In genomic region chr10:30946601-30947000, GRCm38 (mm10) we compare ENCODE assay signal across 25 mouse cellular contexts.
DNase-seq lines count a peak whose midpoint lies in the region; ATAC-seq lines count a peak whose summit lies in the region.
"Had no signal": no experiment of that assay in that cellular context is flagged by ENCODE, and none has a peak within 500 bp of the region (broad histone marks: within the 10 kb centered on the region; RNA-seq: fewer than 3 reads in every experiment).

No protein-coding gene starts in this region.

- H3K27ac ChIP-seq in embryonic facial prominence, embryonic 14.5 days (replicated peaks; ENCODE audit: low read depth, low read length) = no peak overlapping the region
- H3K27ac ChIP-seq in embryonic facial prominence, embryonic 10.5 days (replicated peaks) = no peak overlapping the region
- no peak overlapping the region for H3K27ac ChIP-seq in neural tube, embryonic 11.5 days (ENCODE audit: low read depth, low read length)
- peak overlapping the region; percentile 65; the same call in 1 of the 2 replicates for H3K27ac ChIP-seq in intestine, embryonic 16.5 days (ENCODE audit: low read length)
- H3K27ac ChIP-seq in midbrain, embryonic 15.5 days = no peak overlapping the region
- H3K27ac ChIP-seq: forebrain, embryonic 12.5 days; forebrain, embryonic 15.5 days; heart, adult 2 months; heart, embryonic 10.5 days; heart, embryonic 13.5 days; hindbrain, embryonic 14.5 days had no signal

- H3K9me3 ChIP-seq in embryonic facial prominence, embryonic 14.5 days (ENCODE audit: control insufficient read depth, low read length) = no peaks in the 10 kb centered on the region
- no peaks in the 10 kb centered on the region for H3K9me3 ChIP-seq in embryonic facial prominence, embryonic 10.5 days
- no peaks in the 10 kb centered on the region for H3K9me3 ChIP-seq in neural tube, embryonic 11.5 days (ENCODE audit: control insufficient read depth, low read length)
- no peaks in the 10 kb centered on the region for H3K9me3 ChIP-seq in intestine, embryonic 16.5 days (ENCODE audit: control insufficient read depth, low read length)
- H3K9me3 ChIP-seq in midbrain, embryonic 15.5 days = no peaks in the 10 kb centered on the region
- H3K9me3 ChIP-seq: forebrain, embryonic 12.5 days; forebrain, embryonic 15.5 days; heart, embryonic 10.5 days; heart, embryonic 13.5 days had no signal

- 52% methylated on average over 4 of the region's 4 CpGs for WGBS in embryonic facial prominence, embryonic 14.5 days
- 89% methylated on average over 4 of the region's 4 CpGs for WGBS in embryonic facial prominence, embryonic 10.5 days
- 63% methylated on average over 4 of the region's 4 CpGs for WGBS in neural tube, embryonic 11.5 days
- WGBS in intestine, embryonic 16.5 days = 45% methylated on average over 4 of the region's 4 CpGs
- 85% methylated on average over 4 of the region's 4 CpGs for WGBS in midbrain, embryonic 15.5 days

- H3K27me3 ChIP-seq in embryonic facial prominence, embryonic 14.5 days (replicated peaks; ENCODE audit: control insufficient read depth, insufficient read depth, low read length) = no peaks in the 10 kb centered on the region
- H3K27me3 ChIP-seq in embryonic facial prominence, embryonic 10.5 days (replicated peaks; ENCODE audit: low read depth, poor library complexity, severe bottlenecking) = no peaks in the 10 kb centered on the region
- H3K27me3 ChIP-seq in neural tube, embryonic 11.5 days (ENCODE audit: control insufficient read depth, insufficient read depth, low read length) = no peaks in the 10 kb centered on the region
- no peaks in the 10 kb centered on the region for H3K27me3 ChIP-seq in intestine, embryonic 16.5 days (replicated peaks; ENCODE audit: control insufficient read depth, insufficient read depth, low read length)
- no peaks in the 10 kb centered on the region for H3K27me3 ChIP-seq in midbrain, embryonic 15.5 days (replicated peaks)
- H3K27me3 ChIP-seq: forebrain, embryonic 12.5 days; forebrain, embryonic 15.5 days; heart, embryonic 13.5 days had no signal

- H3K9ac ChIP-seq in embryonic facial prominence, embryonic 14.5 days (ENCODE audit: low read depth, low read length) = no peak overlapping the region
- H3K9ac ChIP-seq in neural tube, embryonic 11.5 days (ENCODE audit: low read length) = no peak overlapping the region
- no peak overlapping the region for H3K9ac ChIP-seq in intestine, embryonic 16.5 days (ENCODE audit: low read depth, low read length)
- H3K9ac ChIP-seq in midbrain, embryonic 15.5 days = no peak overlapping the region
- H3K9ac ChIP-seq: forebrain, embryonic 12.5 days; forebrain, embryonic 15.5 days; heart, embryonic 13.5 days; hindbrain, embryonic 14.5 days had no signal

- no peak overlapping the region for H3K4me2 ChIP-seq in embryonic facial prominence, embryonic 14.5 days (ENCODE audit: low read depth, low read length)
- no peak overlapping the region for H3K4me2 ChIP-seq in neural tube, embryonic 11.5 days (ENCODE audit: low read depth)
- H3K4me2 ChIP-seq in intestine, embryonic 16.5 days (ENCODE audit: low read depth, low read length) = no peak overlapping the region
- H3K4me2 ChIP-seq in midbrain, embryonic 15.5 days = no peak overlapping the region
- H3K4me2 ChIP-seq: forebrain, embryonic 12.5 days; forebrain, embryonic 15.5 days; heart, embryonic 13.5 days; hindbrain, embryonic 14.5 days had no signal

- peak; percentile 41 for DNase-seq in embryonic facial prominence, embryonic 14.5 days (ENCODE audit: low spot score)
- no peak for DNase-seq in embryonic facial prominence, embryonic 10.5 days (ENCODE audit: low spot score)
- DNase-seq in neural tube, embryonic 11.5 days (ENCODE audit: low spot score) = peak; percentile 12
- no peak for DNase-seq in neural tube, embryonic 10.5 days (ENCODE audit: extremely low spot score, low spot score)
- no peak for DNase-seq in left cerebral cortex, postnatal 10 days (ENCODE audit: extremely low spot score in 1 of 2, low spot score in 2 of 2)
- DNase-seq: adrenal gland, adult 8-10 months; adrenal gland, postnatal 25 days; cerebellum, adult 11-12 months; cerebellum, adult 8-10 months; cerebellum, postnatal 10 days; cerebellum, postnatal 36 days; embryo, embryonic 11 days; gastrocnemius, postnatal 25 days; heart, adult 2 months; heart, postnatal 14 days; heart, postnatal 4 days had no signal

- intact Hi-C loops in left cerebral cortex, postnatal 10 days (cut with DNase I) = no loop called here

- no peak for ATAC-seq in embryonic facial prominence, embryonic 14.5 days (ENCODE audit: low read depth)
- ATAC-seq in neural tube, embryonic 11.5 days (ENCODE audit: insufficient read depth, low FRiP score, low TSS enrichment) = no peak
- peak; percentile 38; the same call in 1 of the 2 replicates for ATAC-seq in intestine, embryonic 16.5 days
- no peak for ATAC-seq in midbrain, embryonic 15.5 days (replicated peaks)
- ATAC-seq: activated CD4-positive, CD25-positive, alpha-beta regulatory T cell, adult 4 months; forebrain, embryonic 15.5 days had no signal

- no peaks in the 10 kb centered on the region for H3K4me1 ChIP-seq in embryonic facial prominence, embryonic 14.5 days (ENCODE audit: control insufficient read depth, insufficient read depth, low read length)
- H3K4me1 ChIP-seq in embryonic facial prominence, embryonic 10.5 days = no peaks in the 10 kb centered on the region
- H3K4me1 ChIP-seq in neural tube, embryonic 11.5 days (ENCODE audit: control insufficient read depth, insufficient read depth, low read length) = no peaks in the 10 kb centered on the region
- H3K4me1 ChIP-seq in intestine, embryonic 16.5 days (ENCODE audit: control insufficient read depth, insufficient read depth, low read length) = no peaks in the 10 kb centered on the region
- H3K4me1 ChIP-seq in midbrain, embryonic 15.5 days = no peaks in the 10 kb centered on the region
- H3K4me1 ChIP-seq: forebrain, embryonic 12.5 days; forebrain, embryonic 15.5 days; heart, embryonic 10.5 days; heart, embryonic 13.5 days had no signal

- H3K36me3 ChIP-seq in embryonic facial prominence, embryonic 14.5 days (ENCODE audit: control insufficient read depth, insufficient read depth, low read length) = no peaks in the 10 kb centered on the region
- no peaks in the 10 kb centered on the region for H3K36me3 ChIP-seq in embryonic facial prominence, embryonic 10.5 days (replicated peaks)
- H3K36me3 ChIP-seq in neural tube, embryonic 11.5 days (ENCODE audit: control insufficient read depth, insufficient read depth, low read length) = no peaks in the 10 kb centered on the region
- no peaks in the 10 kb centered on the region for H3K36me3 ChIP-seq in intestine, embryonic 16.5 days (ENCODE audit: control insufficient read depth, insufficient read depth, low read length)
- H3K36me3 ChIP-seq in midbrain, embryonic 15.5 days (replicated peaks) = no peaks in the 10 kb centered on the region
- H3K36me3 ChIP-seq: forebrain, embryonic 12.5 days; forebrain, embryonic 15.5 days; heart, embryonic 10.5 days; heart, embryonic 13.5 days had no signal

- H3K4me3 ChIP-seq in embryonic facial prominence, embryonic 14.5 days (ENCODE audit: low read depth, low read length) = no peak overlapping the region
- H3K4me3 ChIP-seq in embryonic facial prominence, embryonic 10.5 days = no peak overlapping the region
- no peak overlapping the region for H3K4me3 ChIP-seq in neural tube, embryonic 11.5 days (ENCODE audit: low read depth, low read length)
- H3K4me3 ChIP-seq in intestine, embryonic 16.5 days (ENCODE audit: low read length) = no peak overlapping the region
- H3K4me3 ChIP-seq in midbrain, embryonic 15.5 days = no peak overlapping the region
- H3K4me3 ChIP-seq: erythroblast, embryonic 14.5 days; forebrain, embryonic 12.5 days; forebrain, embryonic 15.5 days; heart, adult 2 months; heart, embryonic 10.5 days; heart, embryonic 13.5 days had no signal

Comparison
In these comparisons a context has a peak if more than half of its experiments do, and no peak if none do; other contexts are left out.
1. DNase-seq: peak in embryonic facial prominence, embryonic 14.5 days (single experiment) and neural tube, embryonic 11.5 days (single experiment); none in embryonic facial prominence, embryonic 10.5 days (single experiment), neural tube, embryonic 10.5 days (single experiment) and left cerebral cortex, postnatal 10 days (0 of 2).